Mouse (Mus musculus) C2C12 (cell line): ENCODE results near the gene Cldn34c4. TPM values are rescaled to one million over a fixed set of nuclear protein-coding genes. Genes with fewer than 3 reads are reported as not detected.

Source experiments
- H3K27me3 ChIP-seq: one replicate; pipeline ENCODE4 v1.6.1; 2011; ENCODE audit not compliant: control insufficient read depth, insufficient read depth, insufficient read length
- H3K36me3 ChIP-seq: one replicate; pipeline ENCODE4 v1.6.1; 2011; ENCODE audit not compliant: control insufficient read depth, insufficient read depth
- H3K4me3 ChIP-seq: one replicate; pipeline ENCODE4 v1.5.1; 2011; ENCODE audit warnings: mild to moderate bottlenecking, control low read depth; ENCODE audit not compliant: poor library complexity, insufficient read depth, severe bottlenecking
- H3K79me2 ChIP-seq: one replicate; pipeline ENCODE4 v1.6.1; 2011; ENCODE audit not compliant: control insufficient read depth, insufficient read depth
- H3K79me3 ChIP-seq: one replicate; pipeline ENCODE4 v1.6.1; 2011; ENCODE audit warnings: low read depth, control low read depth
- H3ac ChIP-seq: one replicate; pipeline ENCODE3; 2011; ENCODE audit warnings: low read depth; ENCODE audit not compliant: control insufficient read depth, insufficient read length
- CEBPB ChIP-seq: IDR thresholded peaks from one replicate; pipeline ENCODE4 v1.6.1; 2011; ENCODE audit warnings: low read depth, mild to moderate bottlenecking, control low read depth, moderate library complexity
- CTCF ChIP-seq: IDR thresholded peaks from one replicate; pipeline ENCODE4 v1.5.1; 2011; ENCODE audit not compliant: control insufficient read depth, insufficient read depth, insufficient read length
- FOSL1 ChIP-seq: IDR thresholded peaks from one replicate; pipeline ENCODE4 v1.8.0; 2011; ENCODE audit warnings: mild to moderate bottlenecking, low read length; ENCODE audit not compliant: poor library complexity, insufficient read depth, severe bottlenecking
- MAX ChIP-seq: IDR thresholded peaks from one replicate; pipeline ENCODE4 v1.6.1; 2011; ENCODE audit warnings: mild to moderate bottlenecking, control low read depth
- MYOD1 ChIP-seq: IDR thresholded peaks from one replicate; pipeline ENCODE4 v1.6.1; 2011; ENCODE audit warnings: low read depth; ENCODE audit not compliant: control insufficient read depth, insufficient read length
- MYOG ChIP-seq: IDR thresholded peaks from one replicate; pipeline ENCODE4 v1.6.1; 2011; ENCODE audit not compliant: control insufficient read depth, insufficient read length; ENCODE audit errors: extremely low read depth
- USF1 ChIP-seq: IDR thresholded peaks from one replicate; pipeline ENCODE4 v1.6.1; 2011; ENCODE audit warnings: low read depth, mild to moderate bottlenecking, control low read depth, moderate library complexity
- long read RNA-seq, 2 experiments: library from polyadenylated mRNA; unstranded; transcript quantifications; one replicate each; pipeline ENCODE4 v2.0.0; 2019 to 2020
- polyA plus RNA-seq: library from polyadenylated mRNA; unstranded; fragments of >200 nt; fragmentation: generic; extraction: Trizol; gene quantifications from one replicate; pipeline ENCODE4 v1.2.1, GENCODE M21; 2012; ENCODE audit warnings: missing spikeins

The Cldn34c4 gene
- not detected for polyA plus RNA-seq
- long read RNA-seq, experiment 1, result 0 reads
- long read RNA-seq, experiment 2, result 0 reads

DNA sequence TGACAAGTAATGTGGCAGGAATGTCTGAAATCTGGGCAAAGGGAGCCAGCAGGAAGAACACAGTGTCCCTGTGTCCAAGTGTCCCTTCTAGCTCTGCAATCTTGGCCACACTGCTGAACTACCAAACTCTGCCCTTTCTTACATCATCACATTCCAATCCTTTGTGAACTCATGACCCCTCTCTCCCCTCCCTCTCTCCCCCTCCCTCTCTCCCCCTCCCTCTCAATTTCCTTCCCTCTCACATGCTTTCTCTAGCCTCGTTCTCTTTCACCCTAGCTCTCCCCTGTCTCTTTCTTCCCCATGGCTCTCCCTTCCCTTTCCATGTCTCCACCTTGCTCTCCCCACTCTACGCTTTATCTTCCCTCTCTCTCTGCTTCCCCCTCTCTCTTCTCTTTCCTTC is at the start of gene Cldn34c4:
Gene Cldn34c4, minus strand, starts transcription at position 101 of the 400 bp plus-strand sequence.
- Histone ChIP-seq H3K4me3 (no peak within 1 kb of the TSS), H3K79me2 (no peaks in the 10 kb centered on the region), H3K36me3 (no peaks in the 10 kb centered on the region), H3ac (no peak within 1 kb of the TSS), H3K79me3 (no peaks in the 10 kb centered on the region), H3K27me3 (no peaks in the 10 kb centered on the region)
- TF ChIP-seq CTCF, result no peak
- no peak for TF ChIP-seq USF1
- TF ChIP-seq CEBPB, result no peak
- TF ChIP-seq MYOD1, result no peak
- no peak for TF ChIP-seq MYOG
- no peak for TF ChIP-seq FOSL1
- no peak for TF ChIP-seq MAX

DNA sequence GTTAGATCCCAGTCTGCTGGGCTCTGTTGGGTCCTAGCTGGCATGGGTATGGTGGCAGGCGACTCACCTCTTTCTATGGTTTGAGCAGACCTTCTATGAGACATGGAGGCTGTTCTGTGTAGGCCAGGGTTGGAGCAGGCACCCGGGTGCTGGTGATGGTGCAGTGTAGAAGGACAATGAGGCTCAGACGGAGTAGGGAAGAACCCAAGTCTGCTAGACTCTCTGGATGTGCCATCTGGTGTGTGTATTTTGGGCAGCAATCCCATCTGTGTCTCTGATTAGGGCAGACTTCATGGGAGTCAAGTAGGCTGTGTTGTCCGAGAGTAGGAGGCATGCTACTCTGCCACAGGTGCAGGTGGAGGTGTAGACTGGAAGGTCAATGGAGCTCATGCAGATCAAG is 10.7 kb upstream of the Cldn34c4 start:
- H3K4me3 ChIP-seq, result no peak overlapping the region
- no peaks in the 10 kb centered on the region for H3K27me3 ChIP-seq
- TF ChIP-seq MYOD1, result no peak
- no peak for TF ChIP-seq MAX
- TF ChIP-seq FOSL1, result no peak
- no peak for TF ChIP-seq USF1
- TF ChIP-seq CTCF, result no peak
- TF ChIP-seq MYOG, result no peak
- TF ChIP-seq CEBPB, result no peak
- no peaks in the 10 kb centered on the region for H3K79me2 ChIP-seq
- H3ac ChIP-seq, result no peak overlapping the region
- H3K79me3 ChIP-seq, result no peaks in the 10 kb centered on the region
- H3K36me3 ChIP-seq, result no peaks in the 10 kb centered on the region
